Mouse (Mus musculus) frontal cortex, postnatal 36 days (tissue): ENCODE measurements at regions not wholly inside any gene's neighbourhood (a gene's known extent, or its start where the extent isn't known, plus 50 kb on each side); places are given as distances from the start of the nearest gene placed in this dataset.

Source experiments
- DNase-seq, 2 experiments: peaks; one replicate each; pipeline ENCODE4 v3.0.0; 2022; ENCODE audit warnings: low spot score in 2 of 2

- no peak for DNase-seq
Observed at GRCm38 (mm10) chr17:59429189-59429588, 416.0 kb upstream of the Nudt12 start.

GRCm38 (mm10) chr17:59421489-59421888 lies 408.3 kb upstream of the Nudt12 start:
- DNase-seq: peak; percentile 6

- DNase-seq: no peak
Observed at GRCm38 (mm10) chr17:59409315-59409714, 396.1 kb upstream of the Nudt12 start.

- DNase-seq: no peak
Observed at GRCm38 (mm10) chr17:59404525-59404924, 391.4 kb upstream of the Nudt12 start.

GRCm38 (mm10) chr17:59397404-59397803 lies 384.2 kb upstream of the Nudt12 start:
- no peak for DNase-seq

GRCm38 (mm10) chr17:59383107-59383438 lies 369.9 kb upstream of the Nudt12 start:
- DNase-seq: no peak

- no peak for DNase-seq
Observed at GRCm38 (mm10) chr17:59382225-59383106, 369.3 kb upstream of the Nudt12 start.

GRCm38 (mm10) chr17:59373505-59374106 lies 360.4 kb upstream of the Nudt12 start:
- no peak for DNase-seq

- DNase-seq: no peak
Observed at GRCm38 (mm10) chr17:59369624-59370541, 356.7 kb upstream of the Nudt12 start.

GRCm38 (mm10) chr17:59365340-59365739 lies 352.2 kb upstream of the Nudt12 start:
- no peak for DNase-seq

GRCm38 (mm10) chr17:59362110-59362509 lies 348.9 kb upstream of the Nudt12 start:
- no peak for DNase-seq

- no peak for DNase-seq
Observed at GRCm38 (mm10) chr17:59361119-59361518, 347.9 kb upstream of the Nudt12 start.

GRCm38 (mm10) chr17:59359503-59359902 lies 346.3 kb upstream of the Nudt12 start:
- no peak for DNase-seq

- DNase-seq: peak in 1 of 2 experiments; percentile 17
Observed at GRCm38 (mm10) chr17:59345526-59345925, 332.4 kb upstream of the Nudt12 start.

- no peak for DNase-seq
Observed at GRCm38 (mm10) chr17:59297939-59298338, 284.8 kb upstream of the Nudt12 start.

GRCm38 (mm10) chr17:59281364-59281763 lies 268.2 kb upstream of the Nudt12 start:
- DNase-seq: peak; percentile 5 to 44

- DNase-seq: no peak
Observed at GRCm38 (mm10) chr17:59279811-59280210, 266.6 kb upstream of the Nudt12 start.

GRCm38 (mm10) chr17:59269613-59270012 lies 256.4 kb upstream of the Nudt12 start:
- no peak for DNase-seq

- no peak for DNase-seq
Observed at GRCm38 (mm10) chr17:59249000-59249399, 235.8 kb upstream of the Nudt12 start.

- DNase-seq: no peak
Observed at GRCm38 (mm10) chr17:59232251-59232650, 219.1 kb upstream of the Nudt12 start.
